Mouse (Mus musculus) forebrain, postnatal 0 days (tissue): ENCODE measurements at regions not wholly inside any gene's neighbourhood (a gene's known extent, or its start where the extent isn't known, plus 50 kb on each side); places are given as distances from the start of the nearest gene placed in this dataset.

Experiments
- ATAC-seq: fragments of 200-750 bp; cut with Nextera tagmentation; 2 replicates; pipeline ENCODE4 v1.8.0; 2017; ENCODE audit warnings: mild to moderate bottlenecking, moderate library complexity
- DNase-seq: peaks from one replicate; pipeline ENCODE4 v3.0.0-alpha.2; 2015
- H3K27ac ChIP-seq: fragments of 300-500 bp; sonication (generic); 2 replicates; pipeline ENCODE4 v1.5.1; 2014; ENCODE audit warnings: low read depth, mild to moderate bottlenecking, antibody characterized with exemption, low read length, moderate library complexity, mixed read lengths
- H3K27me3 ChIP-seq: fragments of 300-500 bp; sonication (generic); 2 replicates; pipeline ENCODE4 v1.6.1; 2014; ENCODE audit warnings: mild to moderate bottlenecking, low read length, mixed read lengths; ENCODE audit not compliant: insufficient read depth
- H3K36me3 ChIP-seq: fragments of 300-500 bp; sonication (generic); 2 replicates; pipeline ENCODE4 v1.6.1; 2014; ENCODE audit warnings: mild to moderate bottlenecking, moderate library complexity; ENCODE audit not compliant: insufficient read depth
- H3K4me1 ChIP-seq: fragments of 300-500 bp; sonication (generic); 2 replicates; pipeline ENCODE4 v1.6.1; 2014; ENCODE audit warnings: antibody characterized with exemption; ENCODE audit not compliant: insufficient read depth
- H3K4me2 ChIP-seq: fragments of 300-500 bp; sonication (generic); 2 replicates; pipeline ENCODE4 v1.6.1; 2014; ENCODE audit warnings: low read depth, mild to moderate bottlenecking, moderate library complexity
- H3K4me3 ChIP-seq: fragments of 300-500 bp; sonication (generic); 2 replicates; pipeline ENCODE4 v1.5.1; 2014; ENCODE audit warnings: low read depth, low read length, mixed read lengths
- H3K9ac ChIP-seq: fragments of 300-500 bp; sonication (generic); 2 replicates; pipeline ENCODE4 v1.6.1; 2014; ENCODE audit warnings: mild to moderate bottlenecking
- H3K9me3 ChIP-seq: fragments of 300-500 bp; sonication (generic); 2 replicates; pipeline ENCODE4 v1.6.1; 2016; ENCODE audit warnings: low read length
- CTCF ChIP-seq: sonication (generic); IDR thresholded peaks from 2 replicates; pipeline ENCODE4 v1.5.1; 2016; ENCODE audit warnings: antibody characterized with exemption, control low read depth, low read depth
- whole genome bisulfite sequencing: fragments of 180-500 bp; shearing (Covaris S2); extraction: QIAGEN DNeasy Blood & Tissue Kit; methylation state at CpG from one replicate; pipeline ENCODE4 v1.1.7; 2014; 5-methylcytosine and 5-hydroxymethylcytosine counted together

GRCm38 (mm10) chr1:193664569-193664968, 294.5 kb upstream of the Camk1g start:
- H3K4me3 ChIP-seq = no peak overlapping the region
- no peak overlapping the region for H3K27ac ChIP-seq
- no peaks in the 10 kb centered on the region for H3K9me3 ChIP-seq
- H3K9ac ChIP-seq = no peak overlapping the region
- 91% methylated on average over 2 of the region's 2 CpGs for WGBS
- ATAC-seq = no peak
- no peaks in the 10 kb centered on the region for H3K36me3 ChIP-seq
- no peak for DNase-seq
- H3K4me1 ChIP-seq = no peaks in the 10 kb centered on the region
- no peak overlapping the region for H3K4me2 ChIP-seq
- no peaks in the 10 kb centered on the region for H3K27me3 ChIP-seq
- no peak for TF ChIP-seq CTCF

GRCm38 (mm10) chr1:193663587-193663986, 293.5 kb upstream of the Camk1g start:
- Histone ChIP-seq H3K9me3 (no peaks in the 10 kb centered on the region), H3K27ac (no peak overlapping the region), H3K27me3 (no peaks in the 10 kb centered on the region), H3K9ac (no peak overlapping the region), H3K4me1 (no peaks in the 10 kb centered on the region), H3K4me2 (no peak overlapping the region), H3K4me3 (no peak overlapping the region), H3K36me3 (no peaks in the 10 kb centered on the region)
- 87% methylated on average over 3 of the region's 3 CpGs for WGBS
- DNase-seq = no peak
- TF ChIP-seq CTCF = no peak
- ATAC-seq = no peak

- no peaks in the 10 kb centered on the region for H3K4me1 ChIP-seq
- H3K36me3 ChIP-seq = no peaks in the 10 kb centered on the region
- no peak overlapping the region for H3K4me3 ChIP-seq
- no peak overlapping the region for H3K4me2 ChIP-seq
- 19% methylated on average over 3 of the region's 3 CpGs for WGBS
- TF ChIP-seq CTCF = no peak
- ATAC-seq = no peak; the same call in 1 of the 2 replicates
- H3K27ac ChIP-seq = no peak overlapping the region
- no peaks in the 10 kb centered on the region for H3K27me3 ChIP-seq
- no peak for DNase-seq
- H3K9me3 ChIP-seq = no peaks in the 10 kb centered on the region
- H3K9ac ChIP-seq = no peak overlapping the region
These were observed 292.2 kb upstream of the Camk1g start for GRCm38 (mm10) chr1:193662166-193662890.

GRCm38 (mm10) chr1:193661377-193661776, 291.3 kb upstream of the Camk1g start:
- no peak for TF ChIP-seq CTCF
- Histone ChIP-seq H3K4me1 (no peaks in the 10 kb centered on the region), H3K4me2 (no peak overlapping the region), H3K36me3 (no peaks in the 10 kb centered on the region), H3K9me3 (no peaks in the 10 kb centered on the region), H3K27ac (no peak overlapping the region), H3K9ac (no peak overlapping the region), H3K4me3 (no peak overlapping the region), H3K27me3 (no peaks in the 10 kb centered on the region)
- DNase-seq (no peak), ATAC-seq (no peak)
- 73% methylated on average over 4 of the region's 4 CpGs for WGBS

- ATAC-seq = peak; percentile 23; the same call in 1 of the 2 replicates
- no peak for DNase-seq
- TF ChIP-seq CTCF = no peak
- Histone ChIP-seq H3K27me3 (no peaks in the 10 kb centered on the region), H3K4me2 (no peak overlapping the region), H3K27ac (no peak overlapping the region), H3K9ac (no peak overlapping the region), H3K4me1 (no peaks in the 10 kb centered on the region), H3K36me3 (no peaks in the 10 kb centered on the region), H3K4me3 (no peak overlapping the region), H3K9me3 (no peaks in the 10 kb centered on the region)
- 61% methylated on average over 14 of the region's 14 CpGs for WGBS
These were observed 285.1 kb upstream of the Camk1g start for GRCm38 (mm10) chr1:193655076-193655677.

GRCm38 (mm10) chr1:193650275-193650674, 280.2 kb upstream of the Camk1g start:
- Histone ChIP-seq H3K9ac (no peak overlapping the region), H3K4me2 (no peak overlapping the region), H3K36me3 (no peaks in the 10 kb centered on the region), H3K4me1 (0 out of 2 replicates have a peak, but pooled peaks cover 11% of the 10 kb centered on the region), H3K4me3 (no peak overlapping the region), H3K27ac (no peak overlapping the region), H3K9me3 (no peaks in the 10 kb centered on the region), H3K27me3 (no peaks in the 10 kb centered on the region)
- no peak for ATAC-seq
- 0 out of 2 replicates have a peak, but pooled peaks have one; percentile 4 for TF ChIP-seq CTCF
- DNase-seq = no peak

GRCm38 (mm10) chr1:193649400-193649799, 279.3 kb upstream of the Camk1g start:
- Histone ChIP-seq H3K4me3 (no peak overlapping the region), H3K27ac (no peak overlapping the region), H3K9ac (no peak overlapping the region), H3K27me3 (no peaks in the 10 kb centered on the region), H3K9me3 (no peaks in the 10 kb centered on the region), H3K4me1 (0 out of 2 replicates have a peak, but pooled peaks cover 11% of the 10 kb centered on the region), H3K4me2 (no peak overlapping the region), H3K36me3 (no peaks in the 10 kb centered on the region)
- no peak for DNase-seq
- ATAC-seq = no peak
- WGBS = 91% methylated on average over 1 of the region's 1 CpGs
- TF ChIP-seq CTCF = no peak
